Mouse (Mus musculus) kidney, postnatal 0 days (tissue): ENCODE results near the gene Grin3b. TPM values are rescaled to one million over a fixed set of nuclear protein-coding genes. Genes with fewer than 3 reads are reported as not detected.

Experiments
- ATAC-seq: fragments of 200-750 bp; cut with Nextera tagmentation; replicated peaks from 2 replicates; pipeline ENCODE4 v1.8.0; 2017; ENCODE audit warnings: low read depth, moderate number of reproducible peaks, moderate TSS enrichment, moderate library complexity; ENCODE audit not compliant: low FRiP score
- DNase-seq: peaks from one replicate; pipeline ENCODE4 v3.0.0-alpha.2; 2016; ENCODE audit warnings: low spot score
- H3K27ac ChIP-seq: fragments of 300-500 bp; sonication (generic); 2 replicates; pipeline ENCODE4 v1.5.1; 2014; ENCODE audit warnings: mild to moderate bottlenecking
- H3K27me3 ChIP-seq: fragments of 300-500 bp; sonication (generic); 2 replicates; pipeline ENCODE4 v1.6.1; 2014; ENCODE audit warnings: low read length, mixed read lengths; ENCODE audit not compliant: insufficient read depth
- H3K36me3 ChIP-seq: fragments of 300-500 bp; sonication (generic); 2 replicates; pipeline ENCODE4 v1.6.1; 2014; ENCODE audit warnings: low read length, mixed read lengths; ENCODE audit not compliant: insufficient read depth
- H3K4me1 ChIP-seq: fragments of 300-500 bp; sonication (generic); replicated peaks from 2 replicates; pipeline ENCODE4 v1.6.1; 2014; ENCODE audit warnings: antibody characterized with exemption, low read length, mixed read lengths; ENCODE audit not compliant: insufficient read depth
- H3K4me2 ChIP-seq: fragments of 300-500 bp; sonication (generic); 2 replicates; pipeline ENCODE4 v1.6.1; 2014; ENCODE audit warnings: mild to moderate bottlenecking, low read length, moderate library complexity, mixed read lengths
- H3K4me3 ChIP-seq: fragments of 300-500 bp; sonication (generic); replicated peaks from 2 replicates; pipeline ENCODE4 v1.5.1; 2014; ENCODE audit warnings: low read depth, low read length
- H3K9ac ChIP-seq: fragments of 300-500 bp; sonication (generic); 2 replicates; pipeline ENCODE4 v1.6.1; 2014; ENCODE audit warnings: low read depth, low read length
- H3K9me3 ChIP-seq: fragments of 300-500 bp; sonication (generic); replicated peaks from 2 replicates; pipeline ENCODE4 v1.6.1; 2016; ENCODE audit warnings: low read length, inconsistent platforms, mixed read lengths
- CTCF ChIP-seq: IDR thresholded peaks from 2 replicates; pipeline ENCODE4 v1.5.1; 2016; ENCODE audit warnings: antibody characterized with exemption, low read depth, mild to moderate bottlenecking, moderate library complexity
- WGBS: fragments of 180-500 bp; shearing (Covaris S2); extraction: QIAGEN DNeasy Blood & Tissue Kit; methylation state at CpG from one replicate; pipeline ENCODE4 v1.1.7; 2014; 5-methylcytosine and 5-hydroxymethylcytosine counted together
- polyA plus RNA-seq: library from polyadenylated mRNA; unstranded; fragments of >200 nt; fragmentation: Nextera tagmentation; extraction: Ambion mirVana; gene quantifications from 2 replicates; pipeline ENCODE4 v1.2.1, GENCODE M21; 2015

Gene Grin3b
- polyA plus RNA-seq, 1 experiment from 2014 or later, result 0.20 TPM

- TF ChIP-seq CTCF, result no peak
- Histone ChIP-seq H3K36me3 (no peaks in the 10 kb centered on the region), H3K9ac (no peak within 1 kb of the TSS), H3K27me3 (0 out of 2 replicates have a peak, but pooled peaks cover 9% of the 10 kb centered on the region), H3K4me3 (no peak within 1 kb of the TSS), H3K27ac (no peak within 1 kb of the TSS), H3K9me3 (no peaks in the 10 kb centered on the region), H3K4me2 (no peak within 1 kb of the TSS), H3K4me1 (peaks cover 8% of the 10 kb centered on the region; the same call in 1 of the 2 replicates)
- DNase-seq (no peak), ATAC-seq (no peak)
- WGBS, result 75% methylated on average over 11 of the region's 11 CpGs
These were observed 46.0 kb downstream of the Grin3b start, which contains the start of gene Arhgap45 for GRCm38 (mm10) chr10:80016511-80016910. Arhgap45 (plus strand) TSS chr10:80016653.

- no peak overlapping the region for H3K4me2 ChIP-seq
These were observed 46.4 kb downstream of the Grin3b start for GRCm38 (mm10) chr10:80016931-80017330.

GRCm38 (mm10) chr10:80017361-80017760, 46.8 kb downstream of the Grin3b start:
- DNase-seq, result no peak
- Histone ChIP-seq H3K9me3 (no peaks in the 10 kb centered on the region), H3K4me3 (no peak overlapping the region), H3K27ac (no peak overlapping the region), H3K4me1 (peaks cover 8% of the 10 kb centered on the region; the same call in 1 of the 2 replicates), H3K4me2 (no peak overlapping the region), H3K9ac (no peak overlapping the region), H3K27me3 (0 out of 2 replicates have a peak, but pooled peaks cover 9% of the 10 kb centered on the region), H3K36me3 (no peaks in the 10 kb centered on the region)
- 68% methylated on average over 3 of the region's 3 CpGs for WGBS
- no peak for ATAC-seq
- no peak for TF ChIP-seq CTCF

More at GRCm38 (mm10) chr10:80016931-80017330, 46.4 kb downstream of the Grin3b start:
- H3K4me3 ChIP-seq, result no peak overlapping the region
- no peaks in the 10 kb centered on the region for H3K36me3 ChIP-seq
- TF ChIP-seq CTCF, result no peak
- DNase-seq (no peak), ATAC-seq (no peak)
- no peak overlapping the region for H3K27ac ChIP-seq
- 93% methylated on average over 10 of the region's 10 CpGs for WGBS
- H3K4me1 ChIP-seq, result peaks cover 8% of the 10 kb centered on the region; the same call in 1 of the 2 replicates
- H3K27me3 ChIP-seq, result 0 out of 2 replicates have a peak, but pooled peaks cover 9% of the 10 kb centered on the region
- H3K9ac ChIP-seq, result no peak overlapping the region
- H3K9me3 ChIP-seq, result no peaks in the 10 kb centered on the region

- ATAC-seq (no peak), DNase-seq (no peak)
- H3K9me3 ChIP-seq, result no peaks in the 10 kb centered on the region
- H3K27me3 ChIP-seq, result 0 out of 2 replicates have a peak, but pooled peaks cover 9% of the 10 kb centered on the region
- TF ChIP-seq CTCF, result no peak
- H3K27ac ChIP-seq, result no peak overlapping the region
- no peak overlapping the region for H3K4me3 ChIP-seq
- no peak overlapping the region for H3K4me2 ChIP-seq
- H3K4me1 ChIP-seq, result peaks cover 8% of the 10 kb centered on the region; the same call in 1 of the 2 replicates
- no peak overlapping the region for H3K9ac ChIP-seq
- 83% methylated on average over 14 of the region's 14 CpGs for WGBS
- H3K36me3 ChIP-seq, result no peaks in the 10 kb centered on the region
These were observed 47.3 kb downstream of the Grin3b start for GRCm38 (mm10) chr10:80017771-80018170.

- H3K9me3 ChIP-seq, result no peaks in the 10 kb centered on the region
- 0 out of 2 replicates have a peak overlapping the region, but pooled peaks have one; percentile 1 for H3K9ac ChIP-seq
- ATAC-seq (peak; percentile 55), DNase-seq (no peak)
- no peak for TF ChIP-seq CTCF
- H3K27ac ChIP-seq, result no peak overlapping the region
- WGBS, result 5% methylated on average over 15 of the region's 15 CpGs
- H3K4me1 ChIP-seq, result peaks cover 8% of the 10 kb centered on the region; the same call in 1 of the 2 replicates
- 0 out of 2 replicates have a peak, but pooled peaks cover 2% of the 10 kb centered on the region for H3K27me3 ChIP-seq
- no peaks in the 10 kb centered on the region for H3K36me3 ChIP-seq
- H3K4me2 ChIP-seq, result peak overlapping the region; percentile 2
- H3K4me3 ChIP-seq, result no peak overlapping the region
These were observed 48.3 kb downstream of the Grin3b start for GRCm38 (mm10) chr10:80018739-80019297.

- no peaks in the 10 kb centered on the region for H3K27me3 ChIP-seq
- DNase-seq (peak; percentile 68), ATAC-seq (peak; percentile 45; the same call in 1 of the 2 replicates)
- H3K4me2 ChIP-seq, result peak overlapping the region; percentile 46
- no peaks in the 10 kb centered on the region for H3K36me3 ChIP-seq
- H3K4me3 ChIP-seq, result peak overlapping the region; percentile 17
- H3K4me1 ChIP-seq, result peaks cover 8% of the 10 kb centered on the region; the same call in 1 of the 2 replicates
- no peak overlapping the region; the same call in 1 of the 2 replicates for H3K27ac ChIP-seq
- H3K9ac ChIP-seq, result peak overlapping the region; percentile 35; the same call in 1 of the 2 replicates
- 14% methylated on average over 20 of the region's 20 CpGs for WGBS
- H3K9me3 ChIP-seq, result no peaks in the 10 kb centered on the region
- peak; percentile 30; the same call in 1 of the 2 replicates for TF ChIP-seq CTCF
These were observed 49.1 kb downstream of the Grin3b start for GRCm38 (mm10) chr10:80019471-80020131.
